Mouse (Mus musculus) forebrain, embryonic 15.5 days (tissue): ENCODE measurements around the gene Ppp6r1. TPM values are rescaled to one million over a fixed set of nuclear protein-coding genes. Genes with fewer than 3 reads are reported as not detected.
"Not testable (repeated sequence)": the region's sequence is repeated elsewhere in the genome, so short reads cannot be mapped to it uniquely, and the experiment has no call there.

Source experiments
- ATAC-seq: fragments of 200-750 bp; cut with Nextera tagmentation; replicated peaks from 2 replicates; pipeline ENCODE4 v1.8.0; 2017; ENCODE audit warnings: mild to moderate bottlenecking, moderate TSS enrichment, moderate library complexity
- H3K27ac ChIP-seq: fragments of 300-500 bp; sonication (generic); replicated peaks from 2 replicates; pipeline ENCODE4 v1.5.1; 2015; ENCODE audit warnings: mild to moderate bottlenecking, inconsistent platforms
- H3K27me3 ChIP-seq: fragments of 300-500 bp; sonication (generic); 2 replicates; pipeline ENCODE4 v1.6.1; 2015; ENCODE audit warnings: inconsistent platforms
- H3K36me3 ChIP-seq: fragments of 300-500 bp; sonication (generic); 2 replicates; pipeline ENCODE4 v1.6.1; 2015; ENCODE audit warnings: mild to moderate bottlenecking, inconsistent platforms
- H3K4me1 ChIP-seq: fragments of 300-500 bp; sonication (generic); 2 replicates; pipeline ENCODE4 v1.6.1; 2015; ENCODE audit warnings: inconsistent platforms
- H3K4me2 ChIP-seq: fragments of 300-500 bp; sonication (generic); replicated peaks from 2 replicates; pipeline ENCODE4 v1.6.1; 2015; ENCODE audit warnings: mild to moderate bottlenecking, inconsistent platforms
- H3K4me3 ChIP-seq: fragments of 300-500 bp; sonication (generic); 2 replicates; pipeline ENCODE4 v1.5.1; 2015; ENCODE audit warnings: mild to moderate bottlenecking, inconsistent platforms
- H3K9ac ChIP-seq: fragments of 300-500 bp; sonication (generic); replicated peaks from 2 replicates; pipeline ENCODE4 v1.6.1; 2015; ENCODE audit warnings: mild to moderate bottlenecking, inconsistent platforms
- H3K9me3 ChIP-seq: fragments of 300-500 bp; sonication (generic); 2 replicates; pipeline ENCODE4 v1.6.1; 2016; ENCODE audit warnings: inconsistent platforms
- WGBS: fragments of 180-500 bp; shearing (Covaris S2); methylation state at CpG from one replicate; pipeline ENCODE4 v1.1.7; 2015; ENCODE audit warnings: mixed read lengths; 5-methylcytosine and 5-hydroxymethylcytosine counted together
- polyA plus RNA-seq: library from polyadenylated mRNA; unstranded; fragments of >200 nt; fragmentation: Nextera tagmentation; extraction: Ambion mirVana; gene quantifications from 2 replicates; pipeline ENCODE4 v1.2.1, GENCODE M21; 2015

The Ppp6r1 gene
- polyA plus RNA-seq, 1 experiment from 2014 or later, result 9.3 TPM

GRCm38 (mm10) chr7:4611511-4611910 lies 47.3 kb downstream of the Ppp6r1 start:
- Histone ChIP-seq H3K27ac (no peak overlapping the region), H3K36me3 (no peaks in the 10 kb centered on the region), H3K9ac (no peak overlapping the region), H3K27me3 (no peaks in the 10 kb centered on the region), H3K4me3 (no peak overlapping the region), H3K9me3 (no peaks in the 10 kb centered on the region), H3K4me2 (no peak overlapping the region), H3K4me1 (no peaks in the 10 kb centered on the region)
- no peak for ATAC-seq
- 82% methylated on average over 12 of the region's 12 CpGs for WGBS

GRCm38 (mm10) chr7:4608002-4608401 lies 50.8 kb downstream of the Ppp6r1 start:
- 66% methylated on average over 5 of the region's 5 CpGs for WGBS
- Histone ChIP-seq H3K27me3 (no peaks in the 10 kb centered on the region), H3K4me1 (no peaks in the 10 kb centered on the region), H3K9me3 (no peaks in the 10 kb centered on the region), H3K36me3 (no peaks in the 10 kb centered on the region), H3K4me3 (no peak overlapping the region), H3K27ac (no peak overlapping the region), H3K4me2 (no peak overlapping the region), H3K9ac (no peak overlapping the region)
- no peak for ATAC-seq

GRCm38 (mm10) chr7:4603873-4604272 lies 54.9 kb downstream of the Ppp6r1 start, which contains the start of gene Ptprh:
Gene Ptprh, minus strand, starts transcription at chr7:4604041.
- Histone ChIP-seq H3K27ac (no peak within 1 kb of the TSS), H3K4me1 (no peaks in the 10 kb centered on the region), H3K9ac (no peak within 1 kb of the TSS), H3K36me3 (no peaks in the 10 kb centered on the region), H3K9me3 (no peaks in the 10 kb centered on the region), H3K4me2 (no peak within 1 kb of the TSS), H3K27me3 (no peaks in the 10 kb centered on the region), H3K4me3 (no peak within 1 kb of the TSS)
- no peak for ATAC-seq
- 81% methylated on average over 6 of the region's 6 CpGs for WGBS

DNA sequence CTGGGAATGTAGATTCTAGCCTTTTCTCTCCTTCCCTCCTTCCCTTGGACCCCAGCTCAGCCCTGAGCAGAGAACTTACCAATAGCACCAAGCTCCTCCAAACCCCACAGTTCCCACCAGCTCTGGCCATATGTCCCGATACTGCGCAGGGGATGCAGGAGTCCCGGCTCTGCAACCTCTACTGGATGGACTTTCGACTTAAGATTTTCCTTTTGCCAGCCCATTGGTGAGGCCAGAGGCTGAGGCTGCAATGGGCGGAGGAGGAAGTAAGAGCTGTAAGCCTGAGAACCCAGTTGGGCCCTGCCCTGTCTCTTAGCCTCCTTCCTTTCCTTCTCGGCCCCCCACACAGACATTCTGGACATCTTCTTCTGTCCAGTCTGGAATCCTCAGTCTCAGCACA lies 55.9 kb downstream of the Ppp6r1 start:
- H3K9ac ChIP-seq, result no peak overlapping the region
- H3K4me1 ChIP-seq, result no peaks in the 10 kb centered on the region
- H3K36me3 ChIP-seq, result no peaks in the 10 kb centered on the region
- ATAC-seq, result no peak
- no peaks in the 10 kb centered on the region for H3K27me3 ChIP-seq
- WGBS, result 85% methylated on average over 6 of the region's 6 CpGs
- H3K4me2 ChIP-seq, result no peak overlapping the region
- H3K9me3 ChIP-seq, result no peaks in the 10 kb centered on the region
- no peak overlapping the region for H3K27ac ChIP-seq
- H3K4me3 ChIP-seq, result no peak overlapping the region

GRCm38 (mm10) chr7:4597046-4597445 lies 61.8 kb downstream of the Ppp6r1 start:
- not testable (repeated sequence) for H3K4me3 ChIP-seq, H3K4me2 ChIP-seq, H3K4me1 ChIP-seq, H3K27me3 ChIP-seq, H3K36me3 ChIP-seq, H3K9me3 ChIP-seq, H3K27ac ChIP-seq, ATAC-seq, H3K9ac ChIP-seq
- WGBS, result 72% methylated on average over 4 of the region's 4 CpGs

Other genes starting within 250 kb of the Ppp6r1 start
- gene Rdh13, start 213.4 kb downstream of the Ppp6r1 start, polyA plus RNA-seq, result 34.8 and 37.3 TPM in 2 replicates
- 7.0 TPM in 2 replicates for gene Eps8l1, start 198.3 kb downstream of the Ppp6r1 start, polyA plus RNA-seq
- 48.4 and 50.3 TPM in 2 replicates for gene Ppp1r12c, start 157.3 kb downstream of the Ppp6r1 start, polyA plus RNA-seq
- gene Tnnt1, start 142.6 kb downstream of the Ppp6r1 start, polyA plus RNA-seq, result 2.5 and 2.6 TPM in 2 replicates
- 1.8 and 1.9 TPM in 2 replicates for gene Tnni3, start 134.8 kb downstream of the Ppp6r1 start, polyA plus RNA-seq
- gene Dnaaf3, start 126.6 kb downstream of the Ppp6r1 start, polyA plus RNA-seq, result 1.6 and 1.7 TPM in 2 replicates
- 158 and 164 TPM in 2 replicates for gene Syt5, start 111.5 kb downstream of the Ppp6r1 start, polyA plus RNA-seq
- 0.24 and 0.52 TPM in 2 replicates for gene Ptprh, start 55.0 kb downstream of the Ppp6r1 start, polyA plus RNA-seq
- 2.7 and 3.1 TPM in 2 replicates for gene Tmem86b, start 27.6 kb downstream of the Ppp6r1 start, polyA plus RNA-seq
- gene Hspbp1, start 26.0 kb upstream of the Ppp6r1 start, polyA plus RNA-seq, result 142 and 146 TPM in 2 replicates
- 6.7 and 7.9 TPM in 2 replicates for gene Brsk1, start 31.6 kb upstream of the Ppp6r1 start, polyA plus RNA-seq
- gene Tmem150b, start 66.2 kb upstream of the Ppp6r1 start, polyA plus RNA-seq, result 0.08 and 0.24 TPM in 2 replicates
- 64.3 and 70.6 TPM in 2 replicates for gene Kmt5c, start 81.1 kb upstream of the Ppp6r1 start, polyA plus RNA-seq
- 13.7 and 14.1 TPM in 2 replicates for gene Cox6b2, start 94.1 kb upstream of the Ppp6r1 start, polyA plus RNA-seq
- gene Fam71e2, start 112.3 kb upstream of the Ppp6r1 start, polyA plus RNA-seq, result not detected in 2 replicates
- gene Il11, start 123.8 kb upstream of the Ppp6r1 start, polyA plus RNA-seq, result 0.56 and 1.2 TPM in 2 replicates
- gene Tmem190, start 123.9 kb upstream of the Ppp6r1 start, polyA plus RNA-seq, result not detected in 2 replicates
- 3.5 TPM in 2 replicates for gene Tmem238, start 130.6 kb upstream of the Ppp6r1 start, polyA plus RNA-seq
- gene Rpl28, start 133.9 kb upstream of the Ppp6r1 start, polyA plus RNA-seq, result 224 and 256 TPM in 2 replicates
- 363 and 383 TPM in 2 replicates for gene Ube2s, start 153.6 kb upstream of the Ppp6r1 start, polyA plus RNA-seq
- 8.8 and 10.7 TPM in 2 replicates for gene Shisa7, start 185.7 kb upstream of the Ppp6r1 start, polyA plus RNA-seq
- 3.7 and 4.8 TPM in 2 replicates for gene Isoc2b, start 211.2 kb upstream of the Ppp6r1 start, polyA plus RNA-seq
- gene Isoc2a, start 218.1 kb upstream of the Ppp6r1 start, polyA plus RNA-seq, result 0.65 and 0.76 TPM in 2 replicates
- 0.31 and 0.33 TPM in 2 replicates for gene Gm36210, start 247.5 kb upstream of the Ppp6r1 start, polyA plus RNA-seq